Mouse (Mus musculus) midbrain, embryonic 15.5 days (tissue): ENCODE measurements around the gene Ttc38. TPM values are rescaled to one million over a fixed set of nuclear protein-coding genes. Genes with fewer than 3 reads are reported as not detected.

Experiments used
- ATAC-seq: fragments of 200-750 bp; cut with Nextera tagmentation; replicated peaks from 2 replicates; pipeline ENCODE4 v1.8.0; 2017; ENCODE audit warnings: moderate TSS enrichment
- H3K27ac ChIP-seq: fragments of 300-500 bp; sonication (generic); 2 replicates; pipeline ENCODE4 v1.5.1; 2015; ENCODE audit warnings: mild to moderate bottlenecking, inconsistent platforms
- H3K27me3 ChIP-seq: fragments of 300-500 bp; sonication (generic); replicated peaks from 2 replicates; pipeline ENCODE4 v1.6.1; 2015; ENCODE audit warnings: inconsistent platforms
- H3K36me3 ChIP-seq: fragments of 300-500 bp; sonication (generic); replicated peaks from 2 replicates; pipeline ENCODE4 v1.6.1; 2015; ENCODE audit warnings: inconsistent platforms
- H3K4me1 ChIP-seq: fragments of 300-500 bp; sonication (generic); 2 replicates; pipeline ENCODE4 v1.6.1; 2015; ENCODE audit warnings: inconsistent platforms
- H3K4me2 ChIP-seq: fragments of 300-500 bp; sonication (generic); 2 replicates; pipeline ENCODE4 v1.6.1; 2015; ENCODE audit warnings: inconsistent platforms, mild to moderate bottlenecking, moderate library complexity
- H3K4me3 ChIP-seq: fragments of 300-500 bp; sonication (generic); 2 replicates; pipeline ENCODE4 v1.5.1; 2015; ENCODE audit warnings: mild to moderate bottlenecking, inconsistent platforms
- H3K9ac ChIP-seq: fragments of 300-500 bp; sonication (generic); 2 replicates; pipeline ENCODE4 v1.6.1; 2015; ENCODE audit warnings: mild to moderate bottlenecking, inconsistent platforms
- H3K9me3 ChIP-seq: fragments of 300-500 bp; sonication (generic); 2 replicates; pipeline ENCODE4 v1.6.1; 2016; ENCODE audit warnings: inconsistent platforms
- WGBS: fragments of 180-500 bp; shearing (Covaris S2); methylation state at CpG from one replicate; pipeline ENCODE4 v1.1.7; 2015; ENCODE audit warnings: mixed read lengths; 5-methylcytosine and 5-hydroxymethylcytosine counted together
- polyA plus RNA-seq: library from polyadenylated mRNA; unstranded; fragments of >200 nt; fragmentation: Nextera tagmentation; extraction: Ambion mirVana; gene quantifications from 2 replicates; pipeline ENCODE4 v1.2.1, GENCODE M21; 2015

Gene Ttc38
- polyA plus RNA-seq, 1 experiment from 2014 or later = 3.3 TPM

- Histone ChIP-seq H3K27me3 (no peaks in the 10 kb centered on the region), H3K36me3 (peaks cover 5% of the 10 kb centered on the region; the same call in 1 of the 2 replicates), H3K27ac (peak within 1 kb of the TSS; percentile 90), H3K4me3 (peak within 1 kb of the TSS; percentile 84), H3K4me1 (peaks cover 26% of the 10 kb centered on the region), H3K9me3 (no peaks in the 10 kb centered on the region), H3K9ac (peak within 1 kb of the TSS; percentile 78), H3K4me2 (peak within 1 kb of the TSS; percentile 85)
- 1% methylated on average over 49 of the region's 50 CpGs for WGBS
- peak; percentile 96 for ATAC-seq
Observed at GRCm38 (mm10) chr15:85878848-85879497, 46.9 kb downstream of the Ttc38 start, which contains the start of gene Trmu. TSS of gene Trmu (plus strand) at chr15:85879312.

- Histone ChIP-seq H3K36me3 (peaks cover 10% of the 10 kb centered on the region; the same call in 1 of the 2 replicates), H3K4me2 (peak overlapping the region; percentile 85), H3K27ac (peak overlapping the region; percentile 90), H3K4me3 (peak overlapping the region; percentile 84), H3K27me3 (no peaks in the 10 kb centered on the region), H3K4me1 (peaks cover 26% of the 10 kb centered on the region), H3K9ac (peak overlapping the region; percentile 78), H3K9me3 (no peaks in the 10 kb centered on the region)
- peak; percentile 59 for ATAC-seq
- 2% methylated on average over 18 of the region's 18 CpGs for WGBS
Observed at GRCm38 (mm10) chr15:85879498-85879895, 47.4 kb downstream of the Ttc38 start.

- Histone ChIP-seq H3K4me1 (peaks cover 4% of the 10 kb centered on the region), H3K36me3 (peaks cover 18% of the 10 kb centered on the region; the same call in 1 of the 2 replicates), H3K27me3 (no peaks in the 10 kb centered on the region), H3K4me2 (no peak overlapping the region), H3K9me3 (no peaks in the 10 kb centered on the region), H3K27ac (no peak overlapping the region), H3K4me3 (no peak overlapping the region), H3K9ac (no peak overlapping the region)
- no peak for ATAC-seq
- 93% methylated on average over 5 of the region's 5 CpGs for WGBS
Observed at GRCm38 (mm10) chr15:85885606-85886005, 53.5 kb downstream of the Ttc38 start.

GRCm38 (mm10) chr15:85889235-85889634 lies 57.1 kb downstream of the Ttc38 start:
- H3K9ac ChIP-seq = no peak overlapping the region
- peaks cover 6% of the 10 kb centered on the region; the same call in 1 of the 2 replicates for H3K4me1 ChIP-seq
- WGBS = 91% methylated on average over 4 of the region's 4 CpGs
- no peak overlapping the region for H3K27ac ChIP-seq
- no peaks in the 10 kb centered on the region for H3K9me3 ChIP-seq
- no peak overlapping the region for H3K4me2 ChIP-seq
- H3K4me3 ChIP-seq = no peak overlapping the region
- no peaks in the 10 kb centered on the region for H3K27me3 ChIP-seq
- ATAC-seq = no peak
- H3K36me3 ChIP-seq = peaks cover 38% of the 10 kb centered on the region

GRCm38 (mm10) chr15:85891971-85892370 lies 59.9 kb downstream of the Ttc38 start:
- WGBS = 64% methylated on average over 10 of the region's 10 CpGs
- no peaks in the 10 kb centered on the region for H3K27me3 ChIP-seq
- H3K9me3 ChIP-seq = no peaks in the 10 kb centered on the region
- H3K4me1 ChIP-seq = peaks cover 6% of the 10 kb centered on the region; the same call in 1 of the 2 replicates
- H3K4me2 ChIP-seq = no peak overlapping the region
- H3K4me3 ChIP-seq = no peak overlapping the region
- 0 out of 2 replicates have a peak overlapping the region, but pooled peaks have one; percentile 5 for H3K27ac ChIP-seq
- no peak for ATAC-seq
- no peak overlapping the region for H3K9ac ChIP-seq
- H3K36me3 ChIP-seq = peaks cover 31% of the 10 kb centered on the region

- Histone ChIP-seq H3K9me3 (no peaks in the 10 kb centered on the region), H3K4me2 (no peak overlapping the region), H3K9ac (no peak overlapping the region), H3K36me3 (peaks cover 31% of the 10 kb centered on the region), H3K4me3 (no peak overlapping the region), H3K27me3 (no peaks in the 10 kb centered on the region), H3K27ac (peak overlapping the region; percentile 68), H3K4me1 (peaks cover 6% of the 10 kb centered on the region; the same call in 1 of the 2 replicates)
- ATAC-seq = peak; percentile 61; the same call in 1 of the 2 replicates
- 66% methylated on average over 13 of the region's 13 CpGs for WGBS
Observed at GRCm38 (mm10) chr15:85892498-85893118, 60.5 kb downstream of the Ttc38 start.

- Histone ChIP-seq H3K36me3 (peaks cover 33% of the 10 kb centered on the region), H3K9me3 (no peaks in the 10 kb centered on the region), H3K4me3 (no peak overlapping the region), H3K9ac (no peak overlapping the region), H3K4me1 (peaks cover 6% of the 10 kb centered on the region; the same call in 1 of the 2 replicates), H3K27ac (no peak overlapping the region), H3K27me3 (no peaks in the 10 kb centered on the region), H3K4me2 (no peak overlapping the region)
- 91% methylated on average over 7 of the region's 7 CpGs for WGBS
- ATAC-seq = no peak
Observed at GRCm38 (mm10) chr15:85893871-85894270, 61.8 kb downstream of the Ttc38 start.

GRCm38 (mm10) chr15:85896284-85896683 lies 64.2 kb downstream of the Ttc38 start:
- WGBS = 10% methylated on average over 8 of the region's 8 CpGs
- Histone ChIP-seq H3K9ac (no peak overlapping the region), H3K27me3 (no peaks in the 10 kb centered on the region), H3K4me2 (no peak overlapping the region), H3K36me3 (peaks cover 30% of the 10 kb centered on the region), H3K4me3 (no peak overlapping the region), H3K27ac (no peak overlapping the region), H3K9me3 (no peaks in the 10 kb centered on the region), H3K4me1 (peaks cover 6% of the 10 kb centered on the region; the same call in 1 of the 2 replicates)
- 0 out of 2 replicates have a peak, but pooled peaks have one; percentile 51 for ATAC-seq

- Histone ChIP-seq H3K9me3 (no peaks in the 10 kb centered on the region), H3K36me3 (peaks cover 23% of the 10 kb centered on the region), H3K4me1 (peaks cover 3% of the 10 kb centered on the region; the same call in 1 of the 2 replicates), H3K27ac (no peak overlapping the region), H3K27me3 (no peaks in the 10 kb centered on the region), H3K9ac (no peak overlapping the region), H3K4me3 (no peak overlapping the region), H3K4me2 (no peak overlapping the region)
- WGBS = 88% methylated on average over 10 of the region's 10 CpGs
- no peak for ATAC-seq
Observed at GRCm38 (mm10) chr15:85897113-85897512, 65.0 kb downstream of the Ttc38 start.

- no peaks in the 10 kb centered on the region for H3K9me3 ChIP-seq
- no peaks in the 10 kb centered on the region for H3K4me1 ChIP-seq
- no peak overlapping the region for H3K27ac ChIP-seq
- WGBS = 53% methylated on average over 6 of the region's 6 CpGs
- no peak overlapping the region for H3K4me2 ChIP-seq
- no peaks in the 10 kb centered on the region for H3K27me3 ChIP-seq
- ATAC-seq = no peak
- 0 out of 2 replicates have a peak, but pooled peaks cover 2% of the 10 kb centered on the region for H3K36me3 ChIP-seq
- no peak overlapping the region for H3K4me3 ChIP-seq
- H3K9ac ChIP-seq = no peak overlapping the region
Observed at GRCm38 (mm10) chr15:85899396-85899795, 67.3 kb downstream of the Ttc38 start.

- Histone ChIP-seq H3K9ac (no peak overlapping the region), H3K27me3 (no peaks in the 10 kb centered on the region), H3K27ac (no peak overlapping the region), H3K4me1 (no peaks in the 10 kb centered on the region), H3K4me2 (no peak overlapping the region), H3K9me3 (no peaks in the 10 kb centered on the region), H3K36me3 (0 out of 2 replicates have a peak, but pooled peaks cover 2% of the 10 kb centered on the region), H3K4me3 (no peak overlapping the region)
- no peak for ATAC-seq
- WGBS = 79% methylated on average over 8 of the region's 8 CpGs
Observed at GRCm38 (mm10) chr15:85900318-85900717, 68.2 kb downstream of the Ttc38 start.

GRCm38 (mm10) chr15:85900801-85901200 lies 68.7 kb downstream of the Ttc38 start:
- Histone ChIP-seq H3K36me3 (0 out of 2 replicates have a peak, but pooled peaks cover 2% of the 10 kb centered on the region), H3K27ac (no peak overlapping the region), H3K4me1 (no peaks in the 10 kb centered on the region), H3K9ac (no peak overlapping the region), H3K27me3 (no peaks in the 10 kb centered on the region), H3K4me2 (no peak overlapping the region), H3K4me3 (no peak overlapping the region), H3K9me3 (no peaks in the 10 kb centered on the region)
- WGBS = 83% methylated on average over 12 of the region's 12 CpGs
- no peak for ATAC-seq
